Mouse (Mus musculus): ENCODE results near the gene Macrod1.
A peak's percentile ranks its signal among the peaks of the same experiment; 100 is the strongest.
"Not testable (repeated sequence)": the region's sequence is repeated elsewhere in the genome, so short reads cannot be mapped to it uniquely, and the experiment has no call there.

The Macrod1 gene

DNA sequence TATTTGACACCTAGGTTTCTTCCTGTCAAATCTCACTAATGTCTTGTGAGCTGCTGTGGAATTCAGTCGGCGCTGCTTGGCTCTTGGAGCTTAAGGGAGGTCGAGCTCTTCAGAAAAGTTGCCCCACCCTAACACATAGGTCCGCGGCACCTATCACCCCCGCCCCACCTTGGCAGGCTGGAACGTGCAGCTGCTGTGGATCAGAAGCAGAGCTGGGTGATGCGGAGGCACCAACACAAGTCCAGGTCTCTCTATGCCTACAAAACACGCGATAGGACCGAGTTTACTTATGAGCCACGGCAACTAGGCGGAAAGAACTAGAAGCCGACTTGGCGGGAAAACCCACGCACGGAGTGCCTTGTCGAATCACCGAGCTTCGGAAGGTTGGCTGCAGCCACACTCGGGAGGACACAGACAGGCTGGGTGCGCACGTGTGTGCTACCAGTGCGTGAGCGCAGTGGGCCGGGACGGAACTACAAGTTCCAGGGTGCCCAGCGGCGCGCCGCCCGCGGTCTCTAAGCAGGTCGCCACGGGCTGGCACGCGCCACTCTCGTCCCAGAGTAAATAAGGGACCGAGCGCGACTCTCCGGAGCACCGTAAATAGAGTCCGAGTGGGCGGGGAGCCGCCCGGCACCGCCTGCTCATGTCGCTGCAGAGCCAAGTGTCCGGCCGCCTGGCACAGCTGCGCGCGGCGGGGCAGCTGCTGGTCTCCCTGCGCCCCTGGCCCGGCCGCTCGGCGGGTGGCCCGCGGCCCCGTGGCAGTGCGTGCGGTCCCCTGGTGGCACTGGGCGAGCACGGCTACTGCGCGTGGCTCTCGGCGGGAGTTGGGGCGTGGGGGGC, at the start of gene Macrod1:
Gene Macrod1, plus strand, starts transcription at position 563 of the 840 bp plus-strand sequence.
- DNase-seq (ENCODE audit: low spot score): peak; percentile 79

- DNase-seq (ENCODE audit: low spot score): no peak
These were observed 49.6 kb upstream of the Macrod1 start for GRCm38 (mm10) chr19:7006892-7007593.

DNA sequence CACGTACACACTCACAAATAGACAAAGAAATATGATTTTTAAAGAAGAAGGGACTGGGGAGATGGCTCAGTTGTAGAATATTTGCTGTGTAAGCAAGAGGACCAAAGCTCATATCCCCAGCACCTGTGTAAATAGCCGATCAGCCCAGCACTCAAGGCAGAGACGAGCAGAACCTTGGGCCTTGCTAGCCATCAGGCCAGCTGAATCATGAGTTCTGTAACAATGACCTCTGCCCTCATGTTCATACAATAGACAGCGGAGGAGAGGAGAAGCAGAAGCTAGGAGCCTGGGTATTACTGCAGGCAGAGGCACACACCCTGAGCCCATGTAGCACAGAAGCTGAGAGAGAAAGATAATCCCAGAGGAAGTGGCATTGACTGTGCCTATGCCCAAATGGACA, 44.2 kb upstream of the Macrod1 start:
- no peak for DNase-seq (ENCODE audit: low spot score)

- no peak for DNase-seq (ENCODE audit: low spot score)
These were observed 42.6 kb upstream of the Macrod1 start for GRCm38 (mm10) chr19:7013984-7014383.

- DNase-seq (ENCODE audit: low spot score): no peak
These were observed 42.0 kb upstream of the Macrod1 start for GRCm38 (mm10) chr19:7014481-7015135.

DNA sequence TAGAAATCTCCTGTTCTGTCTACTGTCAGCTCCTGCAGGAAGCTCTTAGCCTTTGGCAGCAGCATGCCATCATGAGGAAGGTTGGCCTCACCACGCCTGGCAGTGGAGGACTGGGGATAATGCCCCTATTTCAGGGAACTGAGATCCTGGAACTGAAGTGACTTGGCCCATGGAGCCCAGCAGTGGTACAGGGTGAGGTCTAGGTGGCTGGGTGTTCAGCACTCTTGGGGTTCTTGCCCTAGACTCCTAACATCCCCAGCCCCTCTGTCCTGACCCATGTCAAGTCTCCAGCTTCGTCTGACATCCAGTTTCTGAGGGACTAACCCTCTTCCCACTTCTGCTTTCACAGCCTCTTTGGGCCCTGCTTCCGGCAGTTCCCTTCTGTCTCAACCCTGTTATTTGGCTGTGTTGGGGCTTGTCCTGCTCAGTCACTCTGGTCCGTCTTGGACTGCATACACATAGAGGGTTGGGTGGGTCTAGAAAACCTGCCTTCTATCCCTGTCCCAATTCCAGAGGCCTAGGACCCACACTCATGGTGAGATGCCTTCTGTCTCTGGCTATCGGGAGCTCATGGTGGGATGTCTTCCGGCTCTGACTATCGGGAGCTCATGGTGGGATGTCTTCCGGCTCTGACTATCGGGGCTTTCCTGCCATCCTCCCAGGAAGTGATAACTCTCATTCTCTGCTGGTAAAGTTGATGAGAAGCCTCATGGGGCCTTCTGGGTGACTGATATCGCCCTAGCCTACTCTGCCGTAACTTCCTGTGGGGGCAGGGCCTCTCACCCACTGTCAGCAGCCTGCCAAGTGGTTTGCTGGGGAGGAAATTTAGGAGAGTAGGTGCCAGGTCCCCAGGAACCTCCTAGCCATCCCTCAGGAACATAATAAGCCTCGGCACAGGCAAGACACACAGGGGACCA, 38.8 kb upstream of the Macrod1 start:
- no peak for DNase-seq (ENCODE audit: low spot score)

GRCm38 (mm10) chr19:7018546-7018945, 38.1 kb upstream of the Macrod1 start:
- no peak for DNase-seq (ENCODE audit: low spot score)

GRCm38 (mm10) chr19:7019191-7019590, 37.4 kb upstream of the Macrod1 start, which contains the start of gene Fermt3:
Gene Fermt3 (minus strand): TSS chr19:7019469.
- no peak for DNase-seq (ENCODE audit: low spot score)

- DNase-seq (ENCODE audit: low spot score): peak; percentile 53
These were observed 36.4 kb upstream of the Macrod1 start for GRCm38 (mm10) chr19:7020224-7020641.

- DNase-seq (ENCODE audit: low spot score): no peak
These were observed 27.1 kb upstream of the Macrod1 start for GRCm38 (mm10) chr19:7029531-7029930.

DNA sequence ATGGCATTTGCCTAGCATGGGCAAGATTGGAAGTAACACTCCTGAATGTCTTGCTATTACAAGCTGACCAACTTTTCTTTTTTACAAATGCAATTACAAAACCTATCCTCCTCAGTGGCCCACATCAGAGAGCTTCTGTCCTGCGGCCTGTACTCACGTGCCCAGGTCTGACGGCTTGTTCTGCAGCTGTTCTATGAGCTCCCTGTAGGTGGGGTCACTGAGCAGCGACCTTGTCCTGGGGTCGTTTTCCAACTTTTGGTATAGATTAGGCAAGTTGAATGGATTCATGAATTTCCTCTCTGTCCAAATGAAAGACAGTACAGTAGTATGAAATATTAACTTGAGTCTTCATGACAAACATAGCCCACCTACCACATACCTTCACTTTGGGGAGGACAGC, 22.6 kb upstream of the Macrod1 start:
- DNase-seq (ENCODE audit: low spot score): no peak

- DNase-seq (ENCODE audit: low spot score): no peak
These were observed 17.4 kb upstream of the Macrod1 start for GRCm38 (mm10) chr19:7039088-7039720.

DNA sequence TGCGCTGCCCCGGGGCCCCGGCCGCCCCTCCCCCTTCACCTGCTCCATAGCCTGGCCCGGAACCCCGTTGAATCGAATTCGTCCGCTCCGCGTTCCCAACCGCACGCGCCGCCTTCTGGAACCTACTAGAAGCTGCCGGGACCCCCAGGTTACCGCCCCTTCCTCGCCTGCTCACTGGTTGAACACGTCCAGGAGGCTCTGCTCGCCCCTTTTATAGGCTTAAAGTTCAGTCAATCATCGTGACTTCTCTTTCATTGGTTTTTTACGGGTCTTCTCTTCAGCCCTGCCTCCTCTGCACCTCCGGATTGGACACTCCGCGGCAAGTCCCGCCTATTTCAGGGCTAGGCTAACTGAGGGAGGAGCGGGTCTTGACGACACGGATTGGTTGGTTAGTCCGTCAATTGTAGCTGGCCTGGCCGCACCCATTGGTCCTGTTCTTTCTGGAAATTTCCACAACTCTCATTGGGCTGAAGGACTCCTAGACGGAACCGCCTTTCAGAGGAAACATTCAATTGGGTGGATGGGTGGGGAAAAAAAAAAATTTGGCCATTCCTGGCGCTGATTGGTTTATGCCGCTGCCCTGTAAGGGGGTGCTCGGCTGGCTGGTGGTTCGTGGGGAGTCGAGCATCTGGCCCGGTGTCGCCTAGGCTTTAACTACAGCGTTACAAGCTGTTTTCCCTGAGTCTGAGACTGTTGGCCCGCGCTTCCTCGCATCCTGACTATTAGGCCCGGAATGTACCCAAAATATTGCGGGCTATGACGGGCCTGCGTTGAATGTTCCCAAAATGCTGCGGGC, 16.6 kb upstream of the Macrod1 start, which contains the start of gene Stip1:
Gene Stip1, minus strand, starts transcription at position 127 of the 796 bp plus-strand sequence.
- DNase-seq (ENCODE audit: low spot score): peak; percentile 98

GRCm38 (mm10) chr19:7040637-7041130, 15.9 kb upstream of the Macrod1 start:
- no peak for DNase-seq (ENCODE audit: low spot score)

DNA sequence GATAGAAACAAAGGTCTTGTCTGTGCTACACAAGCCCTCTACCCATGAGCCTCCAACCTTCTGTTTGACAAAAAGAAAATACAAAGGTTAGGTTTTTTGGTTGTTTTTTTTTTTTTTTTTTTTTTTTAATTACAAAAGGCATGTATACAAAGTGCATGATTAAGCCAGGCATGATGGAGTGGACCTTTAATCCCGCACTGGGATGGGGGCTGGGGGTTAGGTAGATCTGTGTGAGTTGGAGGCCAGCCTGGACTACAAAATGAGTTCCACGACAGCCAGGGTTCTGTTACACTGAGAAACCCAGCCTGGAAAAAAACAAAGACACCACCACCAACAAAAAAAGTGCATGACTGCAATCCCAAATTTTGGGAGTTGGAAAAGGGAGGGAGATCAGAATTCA, 15.4 kb upstream of the Macrod1 start:
- no peak for DNase-seq (ENCODE audit: low spot score)

GRCm38 (mm10) chr19:7044279-7044678, 12.3 kb upstream of the Macrod1 start:
- no peak for DNase-seq (ENCODE audit: low spot score)

DNA sequence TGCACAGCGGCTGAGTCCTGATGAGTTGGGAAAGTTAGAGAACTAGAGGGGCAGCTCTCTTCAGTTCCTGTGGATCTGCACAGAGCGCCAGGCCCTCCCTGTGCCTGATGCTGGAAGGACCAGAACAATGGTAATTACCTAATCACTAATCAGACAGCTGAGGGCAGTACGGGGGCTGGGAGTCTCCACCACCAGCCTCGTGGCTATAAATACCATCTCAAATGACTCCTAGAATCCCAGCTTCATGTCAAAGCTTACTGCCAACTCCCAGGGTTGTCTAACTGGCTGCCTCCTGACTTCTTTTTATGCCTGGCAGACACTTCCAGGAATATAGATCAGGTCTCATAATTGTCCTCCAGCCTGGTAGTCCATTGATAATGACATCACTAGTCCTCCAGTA, 11.9 kb upstream of the Macrod1 start:
- DNase-seq (ENCODE audit: low spot score): no peak

- not testable (repeated sequence) for DNase-seq (ENCODE audit: low spot score)
These were observed 3.2 kb upstream of the Macrod1 start for GRCm38 (mm10) chr19:7053382-7053781.

GRCm38 (mm10) chr19:7054772-7055171, 1.8 kb upstream of the Macrod1 start:
- no peak for DNase-seq (ENCODE audit: low spot score)

DNA sequence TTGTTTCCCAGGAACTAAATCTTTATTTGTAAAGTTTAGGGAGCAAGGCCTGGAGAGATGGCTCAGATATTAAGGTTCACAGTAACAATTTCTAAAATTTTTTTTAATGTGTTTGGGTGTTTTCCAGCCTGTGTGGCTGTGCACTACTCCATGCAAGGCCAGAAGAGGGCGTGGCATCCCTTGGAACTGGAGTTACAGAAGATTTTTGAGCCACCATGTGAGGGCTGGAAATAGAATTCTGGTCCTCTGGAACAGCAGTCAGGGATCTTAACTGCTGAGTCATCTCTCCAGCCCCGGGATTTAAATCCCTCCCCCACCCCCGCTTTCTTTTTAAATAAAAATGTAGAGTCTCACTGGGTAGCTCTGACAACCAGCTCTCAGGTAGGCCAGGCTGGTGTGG, 1.4 kb upstream of the Macrod1 start:
- no peak for DNase-seq (ENCODE audit: low spot score)
